Mouse (Mus musculus) cerebellum, postnatal 14 days (tissue): ENCODE data around the gene Vdac2.
A peak's percentile ranks its signal among the peaks of the same experiment; 100 is the strongest.

Experiments
- DNase-seq, 2 experiments: peaks; one replicate each; pipeline ENCODE4 v3.0.0; 2021; ENCODE audit warnings: mixed read lengths in 2 of 2

Vdac2 gene

GRCm38 (mm10) chr14:21820880-21821505 lies 4.0 kb upstream of the Vdac2 start:
- no peak for DNase-seq

GRCm38 (mm10) chr14:21822307-21822706 lies 2.7 kb upstream of the Vdac2 start:
- no peak for DNase-seq

- DNase-seq = peak; percentile 53 to 76
Measured at GRCm38 (mm10) chr14:21822795-21823374, 2.2 kb upstream of the Vdac2 start.

GRCm38 (mm10) chr14:21823897-21824296 lies 1.1 kb upstream of the Vdac2 start:
- DNase-seq = no peak

GRCm38 (mm10) chr14:21825786-21826491 lies 901 bp downstream of the Vdac2 start:
- peak; percentile 43 to 71 for DNase-seq

GRCm38 (mm10) chr14:21830876-21831767 lies 6.1 kb downstream of the Vdac2 start:
- DNase-seq = peak; percentile 96 to 98

GRCm38 (mm10) chr14:21831830-21832403 lies 6.9 kb downstream of the Vdac2 start:
- DNase-seq = no peak

- peak in 1 of 2 experiments; percentile 34 for DNase-seq
Measured at GRCm38 (mm10) chr14:21838336-21839017, 13.4 kb downstream of the Vdac2 start.

GRCm38 (mm10) chr14:21841819-21842592 lies 17.0 kb downstream of the Vdac2 start:
- DNase-seq = no peak

- no peak for DNase-seq
Measured at GRCm38 (mm10) chr14:21843263-21843662, 18.2 kb downstream of the Vdac2 start.

GRCm38 (mm10) chr14:21846827-21847380 lies 21.9 kb downstream of the Vdac2 start:
- DNase-seq = no peak

- DNase-seq = peak; percentile 84 to 86
Measured at GRCm38 (mm10) chr14:21847381-21848165, 22.5 kb downstream of the Vdac2 start.

- DNase-seq = peak; percentile 98
Measured at GRCm38 (mm10) chr14:21848166-21849154, 23.4 kb downstream of the Vdac2 start, which contains the start of gene Comtd1. Gene Comtd1 (minus strand): TSS chr14:21848977.

GRCm38 (mm10) chr14:21849524-21850418 lies 24.7 kb downstream of the Vdac2 start:
- peak in 1 of 2 experiments; percentile 50 for DNase-seq

- no peak for DNase-seq
Measured at GRCm38 (mm10) chr14:21850419-21851127, 25.5 kb downstream of the Vdac2 start.

GRCm38 (mm10) chr14:21851996-21852791 lies 27.2 kb downstream of the Vdac2 start:
- DNase-seq = no peak
